Mouse (Mus musculus) adrenal gland, postnatal 36 days (tissue): ENCODE measurements around the gene Grk5. TPM values are rescaled to one million over a fixed set of nuclear protein-coding genes. Genes with fewer than 3 reads are reported as not detected.
A peak's percentile ranks its signal among the peaks of the same experiment; 100 is the strongest.
"Not testable (repeated sequence)": the region's sequence is repeated elsewhere in the genome, so short reads cannot be mapped to it uniquely, and the experiment has no call there.

Experiments used
- DNase-seq, 2 experiments: peaks; one replicate each; pipeline ENCODE4 v3.0.0; 2021; ENCODE audit warnings: mixed read lengths in 1 of 2
- total RNA-seq, 2 experiments: library from RNA; stranded (reverse); gene quantifications; 2 replicates each; pipeline ENCODE4 v1.2.3; 2021

Grk5 gene
- total RNA-seq, 2 experiments from 2014 or later = 18.8 to 39.9 TPM

GRCm38 (mm10) chr19:60911653-60912052 lies 22.1 kb downstream of the Grk5 start:
- no peak for DNase-seq

- peak; percentile 31 to 48 for DNase-seq
Measured at GRCm38 (mm10) chr19:60915236-60915635, 25.7 kb downstream of the Grk5 start.

GRCm38 (mm10) chr19:60915862-60916261 lies 26.3 kb downstream of the Grk5 start:
- DNase-seq = no peak

GRCm38 (mm10) chr19:60916869-60917570 lies 27.5 kb downstream of the Grk5 start:
- no peak for DNase-seq

GRCm38 (mm10) chr19:60924534-60924933 lies 35.0 kb downstream of the Grk5 start:
- not testable (repeated sequence) for DNase-seq

GRCm38 (mm10) chr19:60935001-60935400 lies 45.5 kb downstream of the Grk5 start:
- no peak for DNase-seq

- DNase-seq = peak; percentile 37 to 52
Measured at GRCm38 (mm10) chr19:60939954-60940379, 50.4 kb downstream of the Grk5 start.

GRCm38 (mm10) chr19:60940866-60941265 lies 51.3 kb downstream of the Grk5 start:
- DNase-seq = no peak

- DNase-seq = peak; percentile 72 to 73
Measured at GRCm38 (mm10) chr19:60945801-60946311, 56.3 kb downstream of the Grk5 start.

GRCm38 (mm10) chr19:60946656-60947055 lies 57.1 kb downstream of the Grk5 start:
- peak in 1 of 2 experiments; percentile 43 for DNase-seq

- DNase-seq = no peak
Measured at GRCm38 (mm10) chr19:60948996-60949395, 59.4 kb downstream of the Grk5 start.

GRCm38 (mm10) chr19:60950056-60950869 lies 60.7 kb downstream of the Grk5 start:
- peak; percentile 60 to 61 for DNase-seq

- DNase-seq = no peak
Measured at GRCm38 (mm10) chr19:60955131-60955530, 65.6 kb downstream of the Grk5 start.

- DNase-seq = no peak
Measured at GRCm38 (mm10) chr19:60955712-60956111, 66.2 kb downstream of the Grk5 start.

GRCm38 (mm10) chr19:60956198-60956750 lies 66.7 kb downstream of the Grk5 start:
- peak; percentile 33 to 43 for DNase-seq

- DNase-seq = no peak
Measured at GRCm38 (mm10) chr19:60959706-60960230, 70.2 kb downstream of the Grk5 start.

- no peak for DNase-seq
Measured at GRCm38 (mm10) chr19:60962358-60963061, 73.0 kb downstream of the Grk5 start.

- DNase-seq = no peak
Measured at GRCm38 (mm10) chr19:60967909-60968308, 78.4 kb downstream of the Grk5 start.

- DNase-seq = no peak
Measured at GRCm38 (mm10) chr19:60970406-60970805, 80.9 kb downstream of the Grk5 start.

GRCm38 (mm10) chr19:60971598-60971997 lies 82.0 kb downstream of the Grk5 start:
- DNase-seq = no peak

- DNase-seq = no peak
Measured at GRCm38 (mm10) chr19:60972281-60973015, 82.9 kb downstream of the Grk5 start.
